Mouse (Mus musculus) embryonic facial prominence, embryonic 14.5 days (tissue): ENCODE data around the gene Wdr20. TPM values are rescaled to one million over a fixed set of nuclear protein-coding genes. Genes with fewer than 3 reads are reported as not detected.
A peak's percentile ranks its signal among the peaks of the same experiment; 100 is the strongest.

Source experiments
- ATAC-seq: fragments of 200-750 bp; cut with Nextera tagmentation; 2 replicates; pipeline ENCODE4 v1.8.0; 2017; ENCODE audit warnings: low read depth, moderate number of reproducible peaks, moderate TSS enrichment
- DNase-seq: peaks from one replicate; pipeline ENCODE4 v3.0.0-alpha.2; 2015; ENCODE audit warnings: low spot score
- H3K27ac ChIP-seq: fragments of 300-500 bp; sonication (generic); replicated peaks from 2 replicates; pipeline ENCODE4 v1.5.1; 2014; ENCODE audit warnings: low read depth, mild to moderate bottlenecking, low read length, moderate library complexity
- H3K27me3 ChIP-seq: fragments of 300-500 bp; sonication (generic); replicated peaks from 2 replicates; pipeline ENCODE4 v1.6.1; 2014; ENCODE audit warnings: low read length; ENCODE audit not compliant: control insufficient read depth, insufficient read depth
- H3K36me3 ChIP-seq: fragments of 300-500 bp; sonication (generic); 2 replicates; pipeline ENCODE4 v1.6.1; 2014; ENCODE audit warnings: low read length, mixed read lengths; ENCODE audit not compliant: control insufficient read depth, insufficient read depth
- H3K4me1 ChIP-seq: fragments of 300-500 bp; sonication (generic); 2 replicates; pipeline ENCODE4 v1.6.1; 2014; ENCODE audit warnings: antibody characterized with exemption, low read length; ENCODE audit not compliant: control insufficient read depth, insufficient read depth
- H3K4me2 ChIP-seq: fragments of 300-500 bp; sonication (generic); 2 replicates; pipeline ENCODE4 v1.6.1; 2014; ENCODE audit warnings: low read depth, mild to moderate bottlenecking, low read length, moderate library complexity, mixed read lengths
- H3K4me3 ChIP-seq: fragments of 300-500 bp; sonication (generic); 2 replicates; pipeline ENCODE4 v1.5.1; 2014; ENCODE audit warnings: low read depth, mild to moderate bottlenecking, low read length
- H3K9ac ChIP-seq: fragments of 300-500 bp; sonication (generic); 2 replicates; pipeline ENCODE4 v1.6.1; 2014; ENCODE audit warnings: low read depth, mild to moderate bottlenecking, low read length, moderate library complexity, mixed read lengths
- H3K9me3 ChIP-seq: fragments of 300-500 bp; sonication (generic); 2 replicates; pipeline ENCODE4 v1.6.1; 2016; ENCODE audit warnings: low read length; ENCODE audit not compliant: control insufficient read depth
- WGBS: fragments of 180-500 bp; shearing (Covaris S2); extraction: QIAGEN DNeasy Blood & Tissue Kit; methylation state at CpG from one replicate; pipeline ENCODE4 v1.1.7; 2014; 5-methylcytosine and 5-hydroxymethylcytosine counted together
- polyA plus RNA-seq: library from polyadenylated mRNA; unstranded; fragments of >200 nt; fragmentation: Nextera tagmentation; extraction: Ambion mirVana; gene quantifications from 2 replicates; pipeline ENCODE4 v1.2.1, GENCODE M21; 2014

Gene Wdr20
- polyA plus RNA-seq, 1 experiment from 2014 or later = 18.3 TPM

DNA sequence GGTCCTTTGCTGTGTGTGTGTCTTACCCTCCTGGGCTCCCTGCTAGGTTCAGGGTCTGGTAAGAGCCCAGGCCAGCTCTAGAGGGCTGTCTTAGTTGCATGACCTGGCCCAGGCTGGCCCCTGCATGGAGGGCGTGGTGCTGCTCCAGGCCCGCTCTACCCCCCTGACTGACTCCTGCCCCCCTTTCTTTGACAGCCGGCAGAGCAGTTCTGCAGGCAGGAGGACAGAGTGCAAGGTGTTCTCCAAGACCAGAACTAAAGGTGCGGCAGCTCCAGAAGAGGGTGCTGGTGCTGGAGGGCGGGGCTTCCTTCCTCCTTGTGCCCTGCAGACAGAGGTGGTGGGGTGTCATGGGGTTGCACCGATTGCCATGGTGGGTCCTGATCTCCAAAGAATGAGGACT, 59.0 kb downstream of the Wdr20 start:
- no peaks in the 10 kb centered on the region for H3K9me3 ChIP-seq
- peaks cover 20% of the 10 kb centered on the region for H3K36me3 ChIP-seq
- no peaks in the 10 kb centered on the region for H3K4me1 ChIP-seq
- no peak for DNase-seq
- no peak overlapping the region for H3K27ac ChIP-seq
- no peak overlapping the region for H3K4me3 ChIP-seq
- no peak overlapping the region for H3K9ac ChIP-seq
- H3K4me2 ChIP-seq = no peak overlapping the region
- H3K27me3 ChIP-seq = no peaks in the 10 kb centered on the region
- 81% methylated on average over 6 of the region's 6 CpGs for WGBS
- ATAC-seq = 0 out of 2 replicates have a peak, but pooled peaks have one; percentile 16

DNA sequence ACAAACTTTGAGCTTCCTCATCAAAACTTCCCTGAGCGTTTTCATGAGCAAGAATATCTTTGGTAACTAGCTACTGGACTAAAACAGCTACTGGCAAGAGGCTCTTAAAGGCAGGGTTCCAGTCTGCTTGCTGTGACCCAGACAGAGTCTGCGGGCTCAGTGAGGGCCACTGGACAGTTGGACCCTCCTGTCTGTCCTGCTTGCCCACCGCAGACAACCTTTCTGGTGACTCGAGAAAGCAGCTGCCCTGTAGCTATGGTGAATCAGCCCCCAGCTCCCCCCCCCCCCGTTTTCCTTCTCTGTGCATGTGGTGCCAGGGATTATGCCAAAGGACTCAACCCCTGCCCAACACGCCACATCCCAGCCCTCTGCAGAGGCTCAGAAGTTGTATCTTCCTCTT, 59.5 kb downstream of the Wdr20 start:
- no peak overlapping the region for H3K9ac ChIP-seq
- ATAC-seq (no peak), DNase-seq (no peak)
- H3K9me3 ChIP-seq = no peaks in the 10 kb centered on the region
- WGBS = 90% methylated on average over 5 of the region's 6 CpGs
- H3K4me1 ChIP-seq = no peaks in the 10 kb centered on the region
- no peak overlapping the region for H3K4me2 ChIP-seq
- H3K36me3 ChIP-seq = peaks cover 24% of the 10 kb centered on the region
- no peak overlapping the region for H3K27ac ChIP-seq
- H3K4me3 ChIP-seq = no peak overlapping the region
- no peaks in the 10 kb centered on the region for H3K27me3 ChIP-seq

DNA sequence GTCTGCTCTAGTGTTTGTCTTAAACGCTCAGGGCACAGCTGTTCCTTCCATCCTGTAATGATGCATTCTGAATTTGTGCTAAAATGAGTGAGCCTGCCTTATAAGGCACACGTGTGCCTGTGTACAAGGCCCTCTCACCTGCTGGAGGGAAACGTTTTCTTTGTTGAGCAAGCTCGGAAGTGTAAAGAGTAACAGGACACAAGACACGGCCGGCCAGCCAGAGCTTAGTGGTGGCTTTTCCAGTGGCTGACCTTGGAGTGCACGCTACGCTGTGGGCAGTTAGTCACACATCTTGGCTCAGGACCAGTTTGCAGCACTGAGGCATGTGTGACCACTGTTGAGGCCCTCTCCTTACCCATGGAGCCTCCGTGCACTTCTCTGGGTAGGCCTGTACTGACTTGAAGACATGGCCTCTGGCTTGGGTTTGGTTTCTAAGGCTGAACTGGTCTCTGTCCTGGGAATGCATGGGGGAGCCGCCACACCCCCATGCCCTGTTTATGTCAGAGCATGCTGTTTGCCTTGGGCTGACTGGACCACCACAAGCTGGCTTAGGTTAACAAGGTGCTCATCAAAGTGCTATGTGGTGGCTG, 60.2 kb downstream of the Wdr20 start:
- Histone ChIP-seq H3K36me3 (peaks cover 20% of the 10 kb centered on the region; the same call in 1 of the 2 replicates), H3K4me1 (no peaks in the 10 kb centered on the region), H3K4me2 (no peak overlapping the region), H3K9ac (no peak overlapping the region), H3K9me3 (no peaks in the 10 kb centered on the region), H3K27me3 (no peaks in the 10 kb centered on the region), H3K27ac (no peak overlapping the region), H3K4me3 (no peak overlapping the region)
- no peak for DNase-seq
- no peak for ATAC-seq
- WGBS = 83% methylated on average over 10 of the region's 10 CpGs

DNA sequence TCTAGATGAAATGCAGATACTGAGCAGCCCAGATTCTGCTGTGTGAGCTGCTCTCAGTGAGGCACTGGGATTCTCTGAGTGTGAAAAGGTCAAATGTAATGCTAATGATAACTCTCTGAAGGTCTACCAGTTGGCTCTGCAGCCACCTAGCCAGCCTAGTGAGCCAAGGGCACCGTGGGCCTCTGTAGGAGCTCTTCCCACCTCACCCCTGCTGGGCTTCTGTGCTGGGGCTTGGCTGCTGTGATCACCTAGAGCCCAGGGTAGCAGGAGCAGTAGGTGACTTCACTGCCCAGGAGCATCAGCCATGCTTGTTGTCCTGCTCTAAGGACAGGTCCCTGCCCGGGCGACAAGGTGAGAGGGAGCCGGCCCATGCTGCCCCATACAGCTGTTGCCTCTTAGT, 61.5 kb downstream of the Wdr20 start:
- no peaks in the 10 kb centered on the region for H3K9me3 ChIP-seq
- H3K4me1 ChIP-seq = no peaks in the 10 kb centered on the region
- H3K36me3 ChIP-seq = 0 out of 2 replicates have a peak, but pooled peaks cover 10% of the 10 kb centered on the region
- H3K9ac ChIP-seq = no peak overlapping the region
- no peak overlapping the region for H3K4me2 ChIP-seq
- WGBS = 91% methylated on average over 4 of the region's 4 CpGs
- DNase-seq (no peak), ATAC-seq (no peak)
- no peaks in the 10 kb centered on the region for H3K27me3 ChIP-seq
- no peak overlapping the region for H3K27ac ChIP-seq
- H3K4me3 ChIP-seq = no peak overlapping the region

DNA sequence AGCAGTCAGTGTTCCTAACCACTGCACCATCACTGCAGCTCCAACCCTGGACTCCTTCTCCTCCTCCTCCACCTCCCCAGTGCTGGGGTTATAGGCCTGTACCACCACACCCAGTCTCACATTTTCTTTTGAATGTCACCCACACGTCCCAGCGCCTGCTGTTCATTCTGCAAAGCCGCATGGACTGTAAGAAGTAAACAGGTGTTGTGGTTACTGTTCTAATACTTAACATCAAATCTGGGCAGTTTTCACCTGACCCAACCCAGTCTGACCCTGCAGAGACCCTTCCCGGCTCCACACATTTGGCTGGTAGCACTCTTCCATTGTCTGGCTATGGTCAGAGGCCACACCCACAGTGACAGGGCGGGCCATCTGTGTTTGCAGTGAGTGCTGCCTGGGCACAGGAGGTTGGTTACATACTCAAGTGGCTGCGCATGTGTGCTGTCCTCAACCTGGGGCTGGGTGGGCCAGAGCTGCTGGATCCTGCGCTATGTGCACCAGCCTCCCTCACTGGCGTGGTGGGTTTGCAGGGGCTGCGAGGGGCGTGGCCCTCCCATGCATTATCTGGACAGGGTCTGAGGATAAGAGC, 64.2 kb downstream of the Wdr20 start:
- Histone ChIP-seq H3K36me3 (0 out of 2 replicates have a peak, but pooled peaks cover 10% of the 10 kb centered on the region), H3K27ac (0 out of 2 replicates have a peak overlapping the region, but pooled peaks have one; percentile 6), H3K9me3 (no peaks in the 10 kb centered on the region), H3K9ac (no peak overlapping the region), H3K4me2 (no peak overlapping the region), H3K4me3 (no peak overlapping the region), H3K4me1 (no peaks in the 10 kb centered on the region), H3K27me3 (no peaks in the 10 kb centered on the region)
- WGBS = 84% methylated on average over 10 of the region's 10 CpGs
- DNase-seq (no peak), ATAC-seq (no peak)

DNA sequence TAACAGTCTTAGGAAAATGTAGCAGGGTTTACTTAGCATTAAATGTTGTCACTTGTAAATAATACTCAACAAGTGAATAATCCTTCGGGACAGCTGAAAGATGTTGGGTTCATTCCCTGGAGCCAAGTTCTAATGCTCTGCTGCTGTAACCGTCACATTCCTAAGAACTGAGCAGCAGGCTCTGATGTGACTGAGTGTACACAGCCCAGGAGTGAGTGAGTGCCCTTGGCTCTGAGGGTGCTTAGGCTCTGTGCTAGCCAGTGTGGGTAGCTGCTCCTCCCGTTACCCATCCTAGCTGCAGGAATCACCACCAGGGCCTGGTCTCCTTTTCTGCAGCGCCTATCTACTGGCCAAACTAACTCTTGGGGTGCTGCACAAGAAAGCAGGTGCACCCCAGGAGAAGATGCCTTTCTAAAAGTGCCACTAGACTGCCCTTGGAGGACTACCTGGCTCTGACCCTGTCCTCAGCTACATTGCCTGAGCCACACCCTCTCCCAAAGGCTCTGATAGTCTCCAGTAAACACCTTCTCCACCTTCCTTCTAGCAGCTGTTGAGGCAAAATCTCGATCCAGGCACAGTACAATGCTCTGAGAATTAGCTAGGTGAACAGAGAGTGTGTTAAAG, 65.0 kb downstream of the Wdr20 start:
- Histone ChIP-seq H3K9me3 (no peaks in the 10 kb centered on the region), H3K4me2 (no peak overlapping the region), H3K27me3 (no peaks in the 10 kb centered on the region), H3K4me1 (no peaks in the 10 kb centered on the region), H3K27ac (no peak overlapping the region), H3K36me3 (peaks cover 12% of the 10 kb centered on the region; the same call in 1 of the 2 replicates), H3K9ac (no peak overlapping the region), H3K4me3 (no peak overlapping the region)
- DNase-seq (peak; percentile 40), ATAC-seq (peak; percentile 46; the same call in 1 of the 2 replicates)
- 80% methylated on average over 5 of the region's 5 CpGs for WGBS

DNA sequence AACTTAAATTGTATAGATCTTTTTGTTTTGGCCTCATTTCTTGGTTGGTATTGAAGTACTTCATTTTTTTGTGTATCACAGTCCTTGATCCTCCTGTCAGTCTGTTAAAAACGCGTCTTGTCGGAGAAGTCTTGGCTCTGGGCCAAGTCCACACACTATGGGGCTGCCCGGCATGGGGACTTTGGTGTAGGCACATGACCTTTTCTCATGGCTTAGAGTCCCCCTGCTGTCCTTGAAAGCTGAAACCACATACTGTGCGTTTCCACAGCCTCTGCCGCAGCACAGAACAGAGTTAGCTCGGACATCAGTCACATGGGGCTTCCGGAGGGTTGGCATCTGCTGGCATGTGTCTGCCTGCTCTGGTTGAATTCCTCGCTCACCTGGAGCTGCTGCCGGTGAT, 66.5 kb downstream of the Wdr20 start:
- H3K27ac ChIP-seq = no peak overlapping the region
- H3K27me3 ChIP-seq = no peaks in the 10 kb centered on the region
- no peak overlapping the region for H3K4me2 ChIP-seq
- ATAC-seq = peak; percentile 39
- no peak overlapping the region for H3K4me3 ChIP-seq
- peak; percentile 54 for DNase-seq
- H3K4me1 ChIP-seq = no peaks in the 10 kb centered on the region
- peaks cover 14% of the 10 kb centered on the region; the same call in 1 of the 2 replicates for H3K36me3 ChIP-seq
- no peaks in the 10 kb centered on the region for H3K9me3 ChIP-seq
- no peak overlapping the region for H3K9ac ChIP-seq
- WGBS = 39% methylated on average over 10 of the region's 10 CpGs

DNA sequence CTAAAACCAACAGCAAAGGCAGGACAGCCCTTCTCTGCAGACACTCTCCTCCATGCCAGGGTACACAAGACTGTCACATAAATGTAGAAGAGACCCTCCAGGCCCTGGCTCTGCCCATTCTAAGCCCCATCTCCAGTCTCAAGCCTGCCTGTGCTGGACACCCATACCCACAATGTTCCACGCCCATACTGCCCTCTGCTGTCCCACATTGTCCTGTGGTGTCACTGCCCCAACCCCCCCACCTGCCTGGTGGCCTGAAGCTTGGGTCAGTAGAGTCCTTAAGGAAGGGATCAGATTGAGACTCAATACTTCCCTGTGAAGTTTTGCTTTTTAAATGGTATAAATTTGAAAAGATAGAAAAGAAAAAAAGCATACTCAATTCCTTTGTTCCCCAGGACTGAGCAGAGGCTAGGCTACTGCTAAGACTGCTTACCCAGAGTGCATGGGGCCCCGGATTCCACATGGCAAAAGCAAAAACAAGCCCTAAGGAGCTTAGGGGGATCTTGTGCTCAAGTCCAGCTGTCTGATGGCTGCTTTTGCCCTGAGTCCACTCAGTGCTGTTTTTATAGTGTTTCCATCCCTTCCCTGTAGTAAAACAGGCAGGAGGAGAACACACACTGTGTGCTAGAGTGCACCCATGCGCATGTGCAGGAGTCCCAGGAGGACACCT, 68.7 kb downstream of the Wdr20 start:
- Histone ChIP-seq H3K9ac (no peak overlapping the region), H3K27me3 (no peaks in the 10 kb centered on the region), H3K4me2 (no peak overlapping the region), H3K4me1 (no peaks in the 10 kb centered on the region), H3K4me3 (no peak overlapping the region), H3K36me3 (peaks cover 19% of the 10 kb centered on the region; the same call in 1 of the 2 replicates), H3K27ac (no peak overlapping the region), H3K9me3 (no peaks in the 10 kb centered on the region)
- 71% methylated on average over 3 of the region's 3 CpGs for WGBS
- ATAC-seq (no peak), DNase-seq (no peak)
